Mouse (Mus musculus): ENCODE data around the gene Cdca4.
"Not testable (repeated sequence)": the region's sequence is repeated elsewhere in the genome, so short reads cannot be mapped to it uniquely, and the experiment has no call there.

The Cdca4 gene

GRCm38 (mm10) chr12:112857021-112857925 lies 28.1 kb upstream of the Cdca4 start:
- no peak for DNase-seq (ENCODE audit: low spot score)

GRCm38 (mm10) chr12:112856338-112856737 lies 27.1 kb upstream of the Cdca4 start:
- no peak for DNase-seq (ENCODE audit: low spot score)

GRCm38 (mm10) chr12:112854610-112855333 lies 25.5 kb upstream of the Cdca4 start:
- DNase-seq (ENCODE audit: low spot score): no peak

- DNase-seq (ENCODE audit: low spot score): no peak
Observed at GRCm38 (mm10) chr12:112853050-112853729, 24.0 kb upstream of the Cdca4 start.

GRCm38 (mm10) chr12:112851116-112851515 lies 21.9 kb upstream of the Cdca4 start:
- no peak for DNase-seq (ENCODE audit: low spot score)

GRCm38 (mm10) chr12:112850344-112850743 lies 21.1 kb upstream of the Cdca4 start:
- no peak for DNase-seq (ENCODE audit: low spot score)

GRCm38 (mm10) chr12:112849235-112850022 lies 20.2 kb upstream of the Cdca4 start:
- no peak for DNase-seq (ENCODE audit: low spot score)

- DNase-seq (ENCODE audit: low spot score): no peak
Observed at GRCm38 (mm10) chr12:112847880-112848279, 18.7 kb upstream of the Cdca4 start.

GRCm38 (mm10) chr12:112843803-112844202 lies 14.6 kb upstream of the Cdca4 start:
- DNase-seq (ENCODE audit: low spot score): peak; percentile 89

GRCm38 (mm10) chr12:112842128-112842527 lies 12.9 kb upstream of the Cdca4 start:
- not testable (repeated sequence) for DNase-seq (ENCODE audit: low spot score)

- not testable (repeated sequence) for DNase-seq (ENCODE audit: low spot score)
Observed at GRCm38 (mm10) chr12:112841338-112841892, 12.2 kb upstream of the Cdca4 start.

- DNase-seq (ENCODE audit: low spot score): no peak
Observed at GRCm38 (mm10) chr12:112840209-112841086, 11.2 kb upstream of the Cdca4 start.

GRCm38 (mm10) chr12:112835046-112835445 lies 5.8 kb upstream of the Cdca4 start:
- DNase-seq (ENCODE audit: low spot score): no peak

GRCm38 (mm10) chr12:112833527-112833926 lies 4.3 kb upstream of the Cdca4 start:
- no peak for DNase-seq (ENCODE audit: low spot score)

GRCm38 (mm10) chr12:112832411-112832810 lies 3.2 kb upstream of the Cdca4 start:
- no peak for DNase-seq (ENCODE audit: low spot score)

GRCm38 (mm10) chr12:112830570-112830969 lies 1.3 kb upstream of the Cdca4 start:
- DNase-seq (ENCODE audit: low spot score): no peak

GRCm38 (mm10) chr12:112830141-112830540 lies 918 bp upstream of the Cdca4 start:
- DNase-seq (ENCODE audit: low spot score): no peak

- peak; percentile 24 for DNase-seq (ENCODE audit: low spot score)
Observed at GRCm38 (mm10) chr12:112828501-112829243, 551 bp downstream of the Cdca4 start.

GRCm38 (mm10) chr12:112825901-112826300 lies 3.3 kb downstream of the Cdca4 start:
- no peak for DNase-seq (ENCODE audit: low spot score)

- no peak for DNase-seq (ENCODE audit: low spot score)
Observed at GRCm38 (mm10) chr12:112823221-112823620, 6.0 kb downstream of the Cdca4 start.

Data from embryo, embryonic 10.5 days (tissue).